Mouse (Mus musculus) thymus, adult 2 months (tissue): ENCODE results near the gene Aim2. TPM values are rescaled to one million over a fixed set of nuclear protein-coding genes. Genes with fewer than 3 reads are reported as not detected.

Source experiments
- DNase-seq: peaks from one replicate; pipeline ENCODE4 v3.0.0; 2021
- H3K27ac ChIP-seq: fragments of 200-500 bp; 2 replicates; pipeline ENCODE4 v1.5.1; 2012; ENCODE audit warnings: low read length, control low read depth; ENCODE audit not compliant: control insufficient read depth, insufficient read depth
- H3K27me3 ChIP-seq: fragments of 200-500 bp; 2 replicates; pipeline ENCODE4 v1.6.1; 2012; ENCODE audit warnings: mild to moderate bottlenecking, low read length, moderate library complexity, mixed read lengths; ENCODE audit not compliant: control insufficient read depth, insufficient read depth
- H3K36me3 ChIP-seq: fragments of 200-500 bp; 2 replicates; pipeline ENCODE4 v1.6.1; 2012; ENCODE audit warnings: mild to moderate bottlenecking, low read length, moderate library complexity; ENCODE audit not compliant: control insufficient read depth, insufficient read depth
- H3K4me1 ChIP-seq: fragments of 200-500 bp; replicated peaks from 2 replicates; pipeline ENCODE4 v1.6.1; 2012; ENCODE audit warnings: low read length; ENCODE audit not compliant: control insufficient read depth, insufficient read depth
- H3K4me3 ChIP-seq: fragments of 200-500 bp; 2 replicates; pipeline ENCODE4 v1.5.1; 2012; ENCODE audit warnings: mild to moderate bottlenecking, low read length, control low read depth, moderate library complexity; ENCODE audit not compliant: control insufficient read depth, insufficient read depth
- CTCF ChIP-seq: fragments of 200-500 bp; IDR thresholded peaks from 2 replicates; pipeline ENCODE4 v1.5.1; 2012; ENCODE audit warnings: mild to moderate bottlenecking, control low read depth, low read length, moderate library complexity, borderline replicate concordance; ENCODE audit not compliant: control insufficient read depth, poor library complexity, insufficient read depth; ENCODE audit errors: extremely low read depth
- POLR2A ChIP-seq: fragments of 200-500 bp; IDR thresholded peaks from 2 replicates; pipeline ENCODE4 v1.6.1; 2012; ENCODE audit warnings: mild to moderate bottlenecking, low read length, control low read depth, moderate library complexity; ENCODE audit not compliant: control insufficient read depth, poor library complexity, insufficient read depth; ENCODE audit errors: extremely low read depth
- WGBS: fragments of 180-500 bp; shearing (Covaris S2); methylation state at CpG from one replicate; pipeline ENCODE4 v1.1.7; 2018; 5-methylcytosine and 5-hydroxymethylcytosine counted together
- polyA plus RNA-seq: library from polyadenylated mRNA; depleted of rRNA; stranded (reverse); fragments of >200 nt; gene quantifications from 2 replicates; pipeline ENCODE4 v1.2.3, GENCODE M21; 2012

Aim2 gene
- polyA plus RNA-seq, 1 experiment, result 7.4 TPM

DNA sequence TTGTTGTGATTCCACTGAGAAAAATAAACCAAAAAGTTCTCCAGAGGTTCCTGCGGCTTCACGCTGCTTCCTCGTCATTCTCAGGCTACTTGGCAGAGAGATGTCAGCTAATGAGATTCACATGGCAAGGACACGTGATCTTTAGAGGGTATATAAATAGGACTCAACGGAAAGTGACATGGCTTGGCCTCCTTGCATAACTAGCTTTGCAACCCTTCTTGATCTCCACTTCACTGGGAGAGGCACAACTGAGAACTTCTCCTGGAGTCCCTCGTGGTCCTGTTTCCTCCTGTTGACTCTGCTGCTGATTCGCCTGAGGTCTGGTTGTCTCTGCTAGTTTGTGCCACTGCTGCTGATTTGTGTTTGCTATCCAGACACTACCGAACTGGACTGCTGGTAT lies 76.7 kb downstream of the Aim2 start:
- no peak for DNase-seq
- no peak overlapping the region for H3K27ac ChIP-seq

GRCm38 (mm10) chr1:173429995-173430699 lies 79.5 kb downstream of the Aim2 start:
- TF ChIP-seq CTCF (no peak), POLR2A (no peak)
- Histone ChIP-seq H3K4me1 (peaks cover 6% of the 10 kb centered on the region), H3K27ac (no peak overlapping the region), H3K27me3 (no peaks in the 10 kb centered on the region), H3K36me3 (no peaks in the 10 kb centered on the region), H3K4me3 (no peak overlapping the region)
- DNase-seq, result peak; percentile 39
- WGBS, result 88% methylated on average over 5 of the region's 5 CpGs

More for the DNA sequence above, 76.7 kb downstream of the Aim2 start:
- H3K4me3 ChIP-seq, result no peak overlapping the region
- H3K4me1 ChIP-seq, result 0 out of 2 replicates have a peak, but pooled peaks cover 3% of the 10 kb centered on the region
- WGBS, result 88% methylated on average over 8 of the region's 8 CpGs
- H3K27me3 ChIP-seq, result no peaks in the 10 kb centered on the region
- H3K36me3 ChIP-seq, result no peaks in the 10 kb centered on the region
- TF ChIP-seq CTCF, result no peak
- TF ChIP-seq POLR2A, result no peak

GRCm38 (mm10) chr1:173432411-173432810 lies 81.7 kb downstream of the Aim2 start:
- no peak overlapping the region for H3K4me3 ChIP-seq
- H3K36me3 ChIP-seq, result no peaks in the 10 kb centered on the region
- TF ChIP-seq CTCF, result no peak
- no peak for TF ChIP-seq POLR2A
- no peak overlapping the region; the same call in 1 of the 2 replicates for H3K27ac ChIP-seq
- no peak for DNase-seq
- WGBS, result 6% methylated on average over 2 of the region's 2 CpGs
- H3K4me1 ChIP-seq, result peaks cover 12% of the 10 kb centered on the region
- no peaks in the 10 kb centered on the region for H3K27me3 ChIP-seq

DNA sequence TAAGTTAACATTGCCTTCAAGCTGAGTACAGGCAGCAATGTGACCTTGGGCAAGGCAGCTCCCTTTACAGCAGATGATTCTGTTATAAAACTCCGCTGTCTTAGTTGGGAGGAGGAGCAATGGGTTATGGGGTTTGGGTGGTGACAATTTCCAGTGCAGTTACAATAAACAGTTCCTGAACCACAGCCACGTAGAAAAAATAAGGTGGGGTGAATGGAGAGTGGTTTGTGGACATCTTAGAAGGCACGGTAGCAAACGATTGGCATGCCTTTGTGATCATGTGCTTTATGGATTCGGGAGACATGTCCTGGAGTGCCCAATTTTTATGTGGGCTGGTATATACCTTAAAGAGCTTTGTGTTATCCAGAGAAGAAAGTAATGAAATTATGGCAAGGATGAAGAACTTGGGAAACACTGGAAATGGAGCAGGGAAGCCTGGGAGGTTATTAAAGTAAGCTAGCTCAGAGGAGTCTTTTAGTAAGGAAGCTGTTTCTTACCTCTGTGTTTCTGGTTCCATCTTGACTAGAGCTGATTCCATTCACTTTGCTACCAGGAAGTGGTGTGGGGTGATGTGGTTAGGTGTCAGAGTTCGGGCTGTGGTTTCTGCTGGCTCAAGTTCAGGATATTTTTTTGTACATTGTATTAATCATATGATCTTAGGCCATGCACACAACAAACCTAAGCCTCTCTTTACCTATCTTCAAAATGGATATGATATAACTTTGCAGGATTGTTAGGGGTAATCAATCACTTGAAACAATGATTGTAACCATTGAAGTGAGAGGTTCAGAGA lies 86.7 kb downstream of the Aim2 start:
- 18% methylated on average over 6 of the region's 6 CpGs for WGBS
- DNase-seq, result no peak
- peaks cover 21% of the 10 kb centered on the region for H3K4me1 ChIP-seq
- H3K36me3 ChIP-seq, result no peaks in the 10 kb centered on the region
- H3K27ac ChIP-seq, result no peak overlapping the region
- H3K4me3 ChIP-seq, result no peak overlapping the region
- TF ChIP-seq CTCF (no peak), POLR2A (no peak)
- no peaks in the 10 kb centered on the region for H3K27me3 ChIP-seq

- TF ChIP-seq POLR2A, result no peak
- no peak for TF ChIP-seq CTCF
- Histone ChIP-seq H3K4me1 (peaks cover 17% of the 10 kb centered on the region), H3K27ac (peak overlapping the region; percentile 42; the same call in 1 of the 2 replicates), H3K4me3 (no peak overlapping the region), H3K27me3 (no peaks in the 10 kb centered on the region), H3K36me3 (no peaks in the 10 kb centered on the region)
- 2% methylated on average over 1 of the region's 1 CpGs for whole genome bisulfite sequencing
- DNase-seq, result peak; percentile 35
Observed at GRCm38 (mm10) chr1:173440681-173441080, 90.0 kb downstream of the Aim2 start.

DNA sequence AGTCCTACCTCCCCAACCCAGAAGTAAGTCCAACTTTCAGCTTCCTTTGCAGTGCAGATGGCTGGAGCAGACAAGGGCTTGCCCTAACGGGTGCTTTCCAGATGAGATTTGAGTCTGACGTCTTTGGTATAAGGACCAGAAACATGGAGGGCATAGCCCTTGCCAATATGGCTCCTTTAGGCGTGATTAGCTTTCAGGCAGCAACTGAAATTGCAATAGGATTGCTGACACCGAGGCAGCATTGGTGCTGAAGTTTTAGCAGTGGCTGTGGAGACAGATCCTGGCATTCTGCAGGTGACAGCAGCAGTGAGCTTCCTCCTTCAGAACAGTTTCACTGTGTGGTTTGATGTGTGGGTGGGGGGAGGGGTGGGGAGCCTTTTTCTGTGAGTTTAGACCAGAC lies 90.5 kb downstream of the Aim2 start:
- Histone ChIP-seq H3K27me3 (no peaks in the 10 kb centered on the region), H3K27ac (peak overlapping the region; percentile 81), H3K4me1 (peaks cover 17% of the 10 kb centered on the region), H3K4me3 (peak overlapping the region; percentile 16; the same call in 1 of the 2 replicates), H3K36me3 (no peaks in the 10 kb centered on the region)
- DNase-seq, result peak; percentile 52
- 2% methylated on average over 4 of the region's 4 CpGs for WGBS
- no peak for TF ChIP-seq CTCF
- TF ChIP-seq POLR2A, result no peak
